Mouse (Mus musculus): ENCODE results near the gene Tspan9.

DNA sequence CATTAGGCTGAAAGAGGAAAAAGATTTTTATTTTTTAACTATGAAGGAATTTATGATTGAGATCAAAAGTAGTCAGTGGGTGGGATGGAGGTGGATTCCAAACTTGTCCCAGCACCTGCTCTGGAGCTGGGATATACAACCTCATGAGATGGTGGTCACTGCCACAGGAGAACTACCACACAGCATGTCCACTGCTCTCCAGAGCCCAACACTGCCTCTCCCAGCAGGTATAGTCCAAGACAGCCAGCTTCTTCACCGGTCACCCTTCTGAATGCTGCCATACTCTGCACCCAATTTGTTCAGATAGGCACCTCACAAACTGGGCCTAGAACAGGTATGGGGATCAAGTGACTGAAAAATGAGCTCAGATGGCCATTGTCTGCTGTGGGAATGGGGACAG, 36.3 kb upstream of the Tspan9 start:
- TF ChIP-seq POLR2A (IDR thresholded peaks at IDR 0.05; ENCODE audit: low read depth, low read length) = no peak
- no peak for TF ChIP-seq CTCF (conservative IDR thresholded peaks at IDR 0.05; ENCODE audit: insufficient read depth, insufficient read length, low read depth, low read length)

Measured in kidney, adult 2 months (tissue).